Mouse (Mus musculus) myocyte (in vitro differentiated cells): ENCODE measurements at regions not wholly inside any gene's neighbourhood (a gene's known extent, or its start where the extent isn't known, plus 50 kb on each side); places are given as distances from the start of the nearest gene placed in this dataset.

Source experiments
- H3K27me3 ChIP-seq: one replicate; pipeline ENCODE4 v1.6.1; 2011; ENCODE audit not compliant: control insufficient read depth, insufficient read depth, insufficient read length
- H3K36me3 ChIP-seq: one replicate; pipeline ENCODE4 v1.6.1; 2011; ENCODE audit not compliant: control insufficient read depth, insufficient read depth
- H3K4me2 ChIP-seq: one replicate; pipeline ENCODE4 v1.6.1; 2011; ENCODE audit warnings: low read depth, control low read depth
- H3K4me3 ChIP-seq: one replicate; pipeline ENCODE4 v1.5.1; 2011; ENCODE audit warnings: mild to moderate bottlenecking, control low read depth, moderate library complexity
- H3K79me2 ChIP-seq: one replicate; pipeline ENCODE4 v1.6.1; 2011; ENCODE audit not compliant: control insufficient read depth, insufficient read depth
- H3ac ChIP-seq: one replicate; pipeline ENCODE4 v1.6.1; 2011; ENCODE audit not compliant: control insufficient read depth, insufficient read length
- CEBPB ChIP-seq: IDR thresholded peaks from 2 replicates; pipeline ENCODE4 v1.6.1; 2011; ENCODE audit warnings: mild to moderate bottlenecking, moderate library complexity; ENCODE audit not compliant: poor library complexity, insufficient read depth, severe bottlenecking
- E2F4 ChIP-seq: IDR thresholded peaks from one replicate; pipeline ENCODE4 v1.6.1; 2011; ENCODE audit warnings: mild to moderate bottlenecking, control low read depth, moderate library complexity; ENCODE audit not compliant: insufficient read depth
- MAX ChIP-seq: IDR thresholded peaks from one replicate; pipeline ENCODE4 v1.6.1; 2011; ENCODE audit warnings: low read depth, mild to moderate bottlenecking, control low read depth
- MYOD1 ChIP-seq, 3 experiments: IDR thresholded peaks; one replicate each; pipeline ENCODE4 v1.6.1; 2011; ENCODE audit warnings: control low read depth in 2 of 3, low read depth in 2 of 3, mild to moderate bottlenecking in 2 of 3, moderate library complexity in 1 of 3; ENCODE audit not compliant: insufficient read length in 2 of 3, control insufficient read depth in 1 of 3
- MYOG ChIP-seq, 3 experiments: IDR thresholded peaks; one replicate each; pipeline ENCODE4 v1.6.1; 2011; ENCODE audit warnings: control low read depth in 2 of 3, low read depth in 2 of 3, mild to moderate bottlenecking in 2 of 3; ENCODE audit not compliant: insufficient read length in 2 of 3, control insufficient read depth in 1 of 3, insufficient read depth in 1 of 3
- POLR2A ChIP-seq: IDR thresholded peaks from one replicate; pipeline ENCODE4 v1.6.1; 2011; ENCODE audit warnings: low read depth, mild to moderate bottlenecking, control low read depth, moderate library complexity; ENCODE audit not compliant: insufficient read length
- POLR2AphosphoS2 ChIP-seq: IDR thresholded peaks from one replicate; pipeline ENCODE4 v1.6.1; 2011; ENCODE audit warnings: low read depth, control low read depth; ENCODE audit not compliant: insufficient read length
- REST ChIP-seq: IDR thresholded peaks from one replicate; pipeline ENCODE4 v1.6.1; 2011; ENCODE audit warnings: mild to moderate bottlenecking, control low read depth, moderate library complexity; ENCODE audit not compliant: insufficient read depth, insufficient read length
- SRF ChIP-seq: IDR thresholded peaks from one replicate; pipeline ENCODE4 v1.6.1; 2011; ENCODE audit warnings: low read depth; ENCODE audit not compliant: control insufficient read depth, insufficient read length
- TCF12 ChIP-seq: IDR thresholded peaks from one replicate; pipeline ENCODE4 v1.6.1; 2011; ENCODE audit warnings: mild to moderate bottlenecking, control low read depth; ENCODE audit not compliant: poor library complexity, insufficient read depth, severe bottlenecking
- TCF3 ChIP-seq: IDR thresholded peaks from one replicate; pipeline ENCODE4 v1.6.1; 2011; ENCODE audit warnings: low read depth, control low read depth; ENCODE audit not compliant: insufficient read length
- USF1 ChIP-seq: IDR thresholded peaks from one replicate; pipeline ENCODE4 v1.6.1; 2011; ENCODE audit warnings: low read depth, mild to moderate bottlenecking, control low read depth, moderate library complexity

GRCm38 (mm10) chr15:96130531-96130930, 156.8 kb upstream of the Arid2 start:
- Histone ChIP-seq H3ac (no peak overlapping the region), H3K36me3 (no peaks in the 10 kb centered on the region), H3K4me2 (no peak overlapping the region), H3K27me3 (no peaks in the 10 kb centered on the region), H3K4me3 (no peak overlapping the region), H3K79me2 (no peaks in the 10 kb centered on the region)
- no peak for TF ChIP-seq POLR2A
- TF ChIP-seq TCF12 = no peak
- no peak for TF ChIP-seq USF1
- TF ChIP-seq TCF3 = no peak
- TF ChIP-seq POLR2AphosphoS2 = no peak
- TF ChIP-seq SRF = no peak
- no peak for TF ChIP-seq REST
- TF ChIP-seq E2F4 = no peak

DNA sequence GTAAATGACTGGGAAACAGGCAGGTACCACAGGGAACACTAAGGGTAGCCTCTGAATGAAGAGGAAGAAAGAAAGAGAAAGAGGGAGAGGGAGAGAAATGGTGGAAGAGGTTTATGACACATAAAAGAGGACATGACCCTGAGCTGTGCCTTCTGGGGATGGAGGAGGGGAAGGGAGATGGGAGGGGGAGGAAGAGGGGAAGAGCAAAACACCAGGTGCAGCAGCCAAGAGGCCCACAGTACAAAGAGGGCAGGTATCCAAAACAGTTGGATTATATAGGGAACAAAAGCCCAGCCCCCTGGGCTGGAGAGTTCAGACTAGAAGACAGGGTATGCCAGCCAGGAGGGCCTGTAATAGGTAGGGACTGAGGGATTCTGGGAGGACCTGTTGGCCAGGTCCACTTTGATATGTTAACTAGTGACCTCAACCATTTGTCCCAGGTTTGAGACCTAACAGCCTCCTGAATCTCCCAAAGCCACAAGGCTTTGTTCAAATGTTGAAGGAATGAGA, 155.7 kb upstream of the Arid2 start:
- no peak overlapping the region for H3ac ChIP-seq
- H3K79me2 ChIP-seq = no peaks in the 10 kb centered on the region
- no peak overlapping the region for H3K4me2 ChIP-seq
- no peaks in the 10 kb centered on the region for H3K36me3 ChIP-seq
- no peaks in the 10 kb centered on the region for H3K27me3 ChIP-seq
- TF ChIP-seq E2F4 (no peak), USF1 (no peak), MAX (no peak), MYOD1 (IDR thresholded peaks at IDR 0.05; ENCODE audit: control insufficient read depth in 1 of 3, insufficient read length in 2 of 3, low read depth in 2 of 3) (no peak), POLR2A (no peak), REST (no peak), MYOG (IDR thresholded peaks at IDR 0.05; ENCODE audit: control insufficient read depth in 1 of 3, insufficient read depth in 1 of 3, insufficient read length in 2 of 3, low read depth in 2 of 3) (no peak), POLR2AphosphoS2 (no peak), TCF3 (no peak), CEBPB (no peak), SRF (no peak), TCF12 (no peak)
- no peak overlapping the region for H3K4me3 ChIP-seq

DNA sequence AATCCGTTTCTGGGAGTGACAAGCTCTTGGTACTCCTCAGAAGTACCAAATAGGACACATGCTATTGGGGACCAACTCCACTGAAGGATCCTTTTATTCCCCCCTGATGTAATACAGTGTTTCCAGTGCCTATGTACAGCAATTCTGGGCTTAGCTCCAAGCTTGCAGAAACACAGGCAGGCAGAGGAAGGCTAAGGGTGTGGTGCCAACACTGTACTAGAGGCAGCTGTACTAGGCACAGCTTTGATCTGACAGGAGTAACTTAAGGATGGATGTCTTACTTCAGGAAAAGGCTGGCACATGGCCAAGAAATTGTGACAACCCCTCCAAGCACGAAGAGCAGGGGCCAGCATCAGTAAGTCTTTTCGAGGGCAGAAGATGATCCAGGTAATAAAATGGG, 154.7 kb upstream of the Arid2 start:
- Histone ChIP-seq H3K36me3 (no peaks in the 10 kb centered on the region), H3K27me3 (no peaks in the 10 kb centered on the region), H3K4me3 (no peak overlapping the region), H3K79me2 (no peaks in the 10 kb centered on the region), H3ac (no peak overlapping the region), H3K4me2 (no peak overlapping the region)
- TF ChIP-seq CEBPB (no peak), MYOG (IDR thresholded peaks at IDR 0.05; ENCODE audit: control insufficient read depth in 1 of 3, insufficient read depth in 1 of 3, insufficient read length in 2 of 3, low read depth in 2 of 3) (peak in 1 of 3 experiments; percentile 24), MAX (no peak), USF1 (no peak), POLR2A (no peak)

GRCm38 (mm10) chr15:96135250-96135731, 152.0 kb upstream of the Arid2 start:
- Histone ChIP-seq H3K27me3 (no peaks in the 10 kb centered on the region), H3K4me3 (no peak overlapping the region), H3K79me2 (no peaks in the 10 kb centered on the region), H3K36me3 (no peaks in the 10 kb centered on the region), H3ac (no peak overlapping the region), H3K4me2 (no peak overlapping the region)
- TF ChIP-seq TCF3 (no peak), MAX (no peak), E2F4 (no peak), MYOD1 (IDR thresholded peaks at IDR 0.05; ENCODE audit: control insufficient read depth in 1 of 3, insufficient read length in 2 of 3, low read depth in 2 of 3) (peak in 2 of 3 experiments; percentile 31 to 61), MYOG (IDR thresholded peaks at IDR 0.05; ENCODE audit: control insufficient read depth in 1 of 3, insufficient read depth in 1 of 3, insufficient read length in 2 of 3, low read depth in 2 of 3) (peak in 1 of 3 experiments; percentile 68), CEBPB (no peak), TCF12 (no peak)

DNA sequence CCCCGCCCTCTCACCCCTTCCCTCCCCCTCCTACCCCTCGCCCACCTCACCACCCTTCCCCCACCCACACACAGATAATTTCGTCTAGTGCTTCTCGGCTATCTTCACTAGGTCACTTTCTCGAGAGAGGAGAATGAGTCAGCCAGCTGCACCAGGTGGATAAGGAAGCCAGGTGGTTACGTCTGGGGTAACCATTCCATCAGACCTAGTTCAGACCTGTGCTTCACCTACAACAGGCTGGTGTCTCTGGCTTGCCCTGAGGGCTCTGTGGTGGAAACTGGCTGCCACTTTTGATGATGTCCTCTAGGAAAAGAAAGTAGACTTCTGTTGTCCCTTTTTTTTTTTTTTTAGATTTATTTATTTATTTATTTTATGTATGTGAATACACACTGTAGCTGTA, 151.5 kb upstream of the Arid2 start:
- Histone ChIP-seq H3K36me3 (no peaks in the 10 kb centered on the region), H3K79me2 (no peaks in the 10 kb centered on the region), H3K4me2 (no peak overlapping the region), H3K27me3 (no peaks in the 10 kb centered on the region), H3ac (no peak overlapping the region), H3K4me3 (no peak overlapping the region)
- TF ChIP-seq REST (no peak), E2F4 (no peak), MAX (no peak), TCF3 (no peak), MYOG (IDR thresholded peaks at IDR 0.05; ENCODE audit: control insufficient read depth in 1 of 3, insufficient read depth in 1 of 3, insufficient read length in 2 of 3, low read depth in 2 of 3) (no peak), TCF12 (no peak), POLR2A (no peak)
